Mouse (Mus musculus): ENCODE data around the gene 4930447C04Rik.

4930447C04Rik gene

GRCm38 (mm10) chr12:72837302-72837701 is 103.3 kb downstream of the 4930447C04Rik start:
- DNase-seq (ENCODE audit: low spot score in 2 of 2), result no peak

DNA sequence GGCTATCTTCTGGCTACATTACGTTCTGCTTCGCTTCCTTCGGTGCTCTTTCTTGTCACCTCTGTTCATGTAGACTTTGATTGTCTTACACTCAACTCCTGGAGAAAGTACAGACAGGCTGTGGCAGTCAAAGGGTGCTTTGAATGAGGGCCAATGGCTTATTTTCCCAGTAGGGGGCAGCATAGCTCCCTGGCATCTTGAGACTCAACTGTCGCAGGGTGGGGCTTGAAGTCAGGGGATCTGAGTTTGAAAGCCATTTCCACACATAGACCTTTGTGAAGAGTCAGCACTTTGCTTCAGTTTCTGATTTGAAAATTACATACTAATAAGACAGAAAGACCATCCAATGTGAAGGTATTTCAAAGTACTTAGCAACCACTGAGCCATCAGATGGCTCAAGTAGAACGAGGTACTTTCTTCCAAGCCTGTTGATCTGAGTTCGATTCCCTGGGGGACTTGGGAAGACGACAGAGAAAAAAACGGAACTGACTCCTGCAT is 105.0 kb downstream of the 4930447C04Rik start:
- DNase-seq (ENCODE audit: low spot score in 2 of 2), result no peak

GRCm38 (mm10) chr12:72834773-72835517 is 105.6 kb downstream of the 4930447C04Rik start:
- no peak for DNase-seq (ENCODE audit: low spot score in 2 of 2)

- no peak for DNase-seq (ENCODE audit: low spot score in 2 of 2)
These were observed 108.7 kb downstream of the 4930447C04Rik start for GRCm38 (mm10) chr12:72831711-72832432.

All from heart, adult 9 months (tissue).